Mouse (Mus musculus) C2C12 (cell line): ENCODE data around the gene Zbtb1. TPM values are rescaled to one million over a fixed set of nuclear protein-coding genes. Genes with fewer than 3 reads are reported as not detected.
A peak's percentile ranks its signal among the peaks of the same experiment; 100 is the strongest.

ENCODE experiments used
- H3K27me3 ChIP-seq: one replicate; pipeline ENCODE4 v1.6.1; 2011; ENCODE audit not compliant: control insufficient read depth, insufficient read depth, insufficient read length
- H3K36me3 ChIP-seq: one replicate; pipeline ENCODE4 v1.6.1; 2011; ENCODE audit not compliant: control insufficient read depth, insufficient read depth
- H3K4me3 ChIP-seq: one replicate; pipeline ENCODE4 v1.5.1; 2011; ENCODE audit warnings: mild to moderate bottlenecking, control low read depth; ENCODE audit not compliant: poor library complexity, insufficient read depth, severe bottlenecking
- H3K79me2 ChIP-seq: one replicate; pipeline ENCODE4 v1.6.1; 2011; ENCODE audit not compliant: control insufficient read depth, insufficient read depth
- H3K79me3 ChIP-seq: one replicate; pipeline ENCODE4 v1.6.1; 2011; ENCODE audit warnings: low read depth, control low read depth
- H3ac ChIP-seq: one replicate; pipeline ENCODE3; 2011; ENCODE audit warnings: low read depth; ENCODE audit not compliant: control insufficient read depth, insufficient read length
- CEBPB ChIP-seq: IDR thresholded peaks from one replicate; pipeline ENCODE4 v1.6.1; 2011; ENCODE audit warnings: low read depth, mild to moderate bottlenecking, control low read depth, moderate library complexity
- CTCF ChIP-seq: IDR thresholded peaks from one replicate; pipeline ENCODE4 v1.5.1; 2011; ENCODE audit not compliant: control insufficient read depth, insufficient read depth, insufficient read length
- FOSL1 ChIP-seq: IDR thresholded peaks from one replicate; pipeline ENCODE4 v1.8.0; 2011; ENCODE audit warnings: mild to moderate bottlenecking, low read length; ENCODE audit not compliant: poor library complexity, insufficient read depth, severe bottlenecking
- MAX ChIP-seq: IDR thresholded peaks from one replicate; pipeline ENCODE4 v1.6.1; 2011; ENCODE audit warnings: mild to moderate bottlenecking, control low read depth
- MYOD1 ChIP-seq: IDR thresholded peaks from one replicate; pipeline ENCODE4 v1.6.1; 2011; ENCODE audit warnings: low read depth; ENCODE audit not compliant: control insufficient read depth, insufficient read length
- MYOG ChIP-seq: IDR thresholded peaks from one replicate; pipeline ENCODE4 v1.6.1; 2011; ENCODE audit not compliant: control insufficient read depth, insufficient read length; ENCODE audit errors: extremely low read depth
- USF1 ChIP-seq: IDR thresholded peaks from one replicate; pipeline ENCODE4 v1.6.1; 2011; ENCODE audit warnings: low read depth, mild to moderate bottlenecking, control low read depth, moderate library complexity
- long read RNA-seq, 2 experiments: library from polyadenylated mRNA; unstranded; transcript quantifications; one replicate each; pipeline ENCODE4 v2.0.0; 2019 to 2020
- polyA plus RNA-seq: library from polyadenylated mRNA; unstranded; fragments of >200 nt; fragmentation: generic; extraction: Trizol; gene quantifications from one replicate; pipeline ENCODE4 v1.2.1, GENCODE M21; 2012; ENCODE audit warnings: missing spikeins

The Zbtb1 gene
- 2.4 TPM for polyA plus RNA-seq
- long read RNA-seq, experiment 1, full-length matches to known transcripts = 6 of 14 reads
- long read RNA-seq, experiment 1, partial matches to known transcripts = 0 of 14 reads
- long read RNA-seq, experiment 1, other reads (novel, unspliced or antisense) = 8 of 14 reads
- long read RNA-seq, experiment 2, full-length matches to known transcripts = 216 of 253 reads
- long read RNA-seq, experiment 2, partial matches to known transcripts = 1 of 253 reads
- long read RNA-seq, experiment 2, other reads (novel, unspliced or antisense) = 36 of 253 reads

DNA sequence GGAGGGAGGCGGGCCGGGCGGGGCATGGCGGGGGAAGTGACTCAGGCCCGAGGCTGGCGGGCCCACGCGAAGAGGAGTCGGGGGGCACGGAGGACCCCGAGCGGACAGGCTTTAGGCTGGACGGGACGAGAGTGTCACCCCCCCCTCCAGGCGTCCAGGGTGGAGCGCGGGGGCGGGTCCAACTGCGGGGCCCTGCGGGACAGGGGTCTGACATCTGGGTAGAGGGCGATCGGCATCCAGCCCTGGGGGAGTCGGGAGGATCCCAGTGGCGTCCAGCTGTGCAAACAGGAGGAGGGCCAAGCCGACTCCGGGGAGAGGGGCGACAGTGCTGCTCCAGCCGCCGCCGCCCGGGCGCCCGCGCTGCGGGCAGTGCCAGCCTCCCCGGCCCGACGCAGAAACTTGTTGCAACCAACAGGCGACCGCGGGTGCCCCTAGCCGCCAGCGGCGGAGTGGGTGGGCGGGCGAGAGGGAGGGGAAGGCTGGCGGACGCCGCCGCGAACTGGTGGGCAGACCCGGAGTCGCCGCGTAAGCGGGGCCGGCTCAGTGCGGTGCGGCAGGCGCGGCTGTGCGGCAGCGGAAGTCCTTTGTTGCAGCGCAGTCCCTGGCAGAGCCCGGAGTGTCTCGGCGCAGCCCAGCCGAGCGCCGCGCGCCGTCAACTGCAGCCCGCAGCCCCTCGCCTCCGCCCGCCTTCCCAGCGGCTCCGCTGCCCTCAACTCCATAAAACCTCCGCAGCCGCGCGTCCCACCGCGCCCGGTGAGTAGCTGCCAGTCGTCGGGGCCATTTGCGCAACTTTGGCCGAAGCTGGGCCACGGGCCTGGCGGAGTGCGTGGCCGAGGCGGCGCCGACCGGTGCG, at the start of gene Zbtb1:
Gene Zbtb1, plus strand, starts transcription at position 289 of the 853 bp plus-strand sequence.
- Histone ChIP-seq H3K79me3 (peaks cover 62% of the 10 kb centered on the region), H3ac (peak within 1 kb of the TSS; percentile 89), H3K36me3 (peaks cover 8% of the 10 kb centered on the region), H3K79me2 (peaks cover 86% of the 10 kb centered on the region), H3K27me3 (no peaks in the 10 kb centered on the region), H3K4me3 (peak within 1 kb of the TSS; percentile 89)
- no peak for TF ChIP-seq FOSL1
- TF ChIP-seq MYOD1 = no peak
- TF ChIP-seq USF1 = no peak
- TF ChIP-seq MYOG = no peak
- no peak for TF ChIP-seq MAX
- no peak for TF ChIP-seq CTCF
- no peak for TF ChIP-seq CEBPB

- TF ChIP-seq MAX (no peak), CTCF (no peak), MYOD1 (no peak), CEBPB (no peak), MYOG (no peak), USF1 (no peak)
- Histone ChIP-seq H3K4me3 (peak within 1 kb of the TSS; percentile 11), H3K79me2 (no peaks in the 10 kb centered on the region), H3K79me3 (no peaks in the 10 kb centered on the region), H3K36me3 (peaks cover 59% of the 10 kb centered on the region), H3ac (no peak within 1 kb of the TSS), H3K27me3 (no peaks in the 10 kb centered on the region)
Measured at GRCm38 (mm10) chr12:76324679-76325431, 45.2 kb upstream of the Zbtb1 start, which contains the start of gene Akap5. Akap5 (plus strand) TSS chr12:76324891.

GRCm38 (mm10) chr12:76326437-76327220, 43.4 kb upstream of the Zbtb1 start:
- H3ac ChIP-seq = no peak overlapping the region
- no peak overlapping the region for H3K4me3 ChIP-seq
- TF ChIP-seq MYOG (no peak), CEBPB (no peak), CTCF (no peak), FOSL1 (no peak), MYOD1 (no peak)
- H3K79me3 ChIP-seq = no peaks in the 10 kb centered on the region
- H3K27me3 ChIP-seq = no peaks in the 10 kb centered on the region
- H3K36me3 ChIP-seq = peaks cover 42% of the 10 kb centered on the region
- H3K79me2 ChIP-seq = no peaks in the 10 kb centered on the region

- Histone ChIP-seq H3K27me3 (no peaks in the 10 kb centered on the region), H3ac (no peak overlapping the region), H3K79me2 (no peaks in the 10 kb centered on the region), H3K36me3 (peaks cover 30% of the 10 kb centered on the region), H3K79me3 (no peaks in the 10 kb centered on the region), H3K4me3 (no peak overlapping the region)
- TF ChIP-seq CEBPB (no peak), MYOD1 (no peak), MAX (no peak), FOSL1 (no peak), CTCF (no peak), USF1 (no peak), MYOG (no peak)
Measured at GRCm38 (mm10) chr12:76328567-76329354, 41.3 kb upstream of the Zbtb1 start.

GRCm38 (mm10) chr12:76333688-76334087, 36.4 kb upstream of the Zbtb1 start:
- Histone ChIP-seq H3K27me3 (no peaks in the 10 kb centered on the region), H3K4me3 (no peak overlapping the region), H3K79me2 (no peaks in the 10 kb centered on the region), H3ac (no peak overlapping the region), H3K79me3 (no peaks in the 10 kb centered on the region), H3K36me3 (peaks cover 3% of the 10 kb centered on the region)
- TF ChIP-seq CEBPB = no peak
- no peak for TF ChIP-seq MYOG
- no peak for TF ChIP-seq MYOD1
- TF ChIP-seq USF1 = no peak
- no peak for TF ChIP-seq FOSL1
- no peak for TF ChIP-seq MAX
- TF ChIP-seq CTCF = no peak
